18 mouse cellular contexts compared by ENCODE assay signal in genomic region chr1:20571469-20571868, GRCm38 (mm10). TPM values are rescaled to one million over a fixed set of nuclear protein-coding genes. Genes with fewer than 3 reads are reported as not detected.
"Had no signal": no experiment of that assay in that cellular context is flagged by ENCODE, and none has a peak within 500 bp of the region (broad histone marks: within the 10 kb centered on the region; RNA-seq: fewer than 3 reads in every experiment).

No protein-coding gene starts in this region.

- H3K4me1 ChIP-seq: liver, embryonic 13.5 days; liver, embryonic 15.5 days; lung, embryonic 15.5 days; megakaryocyte, embryonic 14.5 days; midbrain, embryonic 15.5 days; neural tube, embryonic 12.5 days; stomach, embryonic 15.5 days had no signal

- H3K27ac ChIP-seq: liver, embryonic 13.5 days; liver, embryonic 15.5 days; lung, embryonic 15.5 days; macrophage; midbrain, embryonic 13.5 days; midbrain, embryonic 15.5 days; neural tube, embryonic 12.5 days; stomach, embryonic 15.5 days; stomach, postnatal 0 days had no signal

- DNase-seq: liver, embryonic 13.5 days; liver, postnatal 0 days; lung, postnatal 36 days; right cerebral cortex, postnatal 14 days; thymus, adult 2 months; thymus, postnatal 25 days; thymus, postnatal 4 days had no signal

- H3K36me3 ChIP-seq: liver, embryonic 13.5 days; liver, embryonic 15.5 days; lung, embryonic 15.5 days; midbrain, embryonic 13.5 days; midbrain, embryonic 15.5 days; neural tube, embryonic 12.5 days; stomach, embryonic 15.5 days had no signal

- H3K27me3 ChIP-seq: liver, embryonic 13.5 days; liver, embryonic 15.5 days; lung, embryonic 15.5 days; megakaryocyte, embryonic 14.5 days; midbrain, embryonic 13.5 days; midbrain, embryonic 15.5 days; neural tube, embryonic 12.5 days; stomach, embryonic 15.5 days had no signal

- H3K9me3 ChIP-seq: liver, embryonic 13.5 days; liver, embryonic 15.5 days; lung, embryonic 15.5 days; megakaryocyte, embryonic 14.5 days; midbrain, embryonic 13.5 days; midbrain, embryonic 15.5 days; neural tube, embryonic 12.5 days; stomach, embryonic 15.5 days had no signal

- H3K9ac ChIP-seq: liver, embryonic 13.5 days; liver, embryonic 15.5 days; liver, postnatal 0 days; lung, embryonic 15.5 days; midbrain, embryonic 13.5 days; midbrain, embryonic 15.5 days; neural tube, embryonic 12.5 days; stomach, embryonic 15.5 days had no signal

- ATAC-seq: liver, postnatal 0 days; midbrain, embryonic 15.5 days had no signal

- H3K4me2 ChIP-seq: liver, embryonic 11.5 days; liver, embryonic 13.5 days; liver, embryonic 15.5 days; lung, embryonic 15.5 days; midbrain, embryonic 13.5 days; midbrain, embryonic 15.5 days; neural tube, embryonic 12.5 days; stomach, embryonic 15.5 days had no signal

- H3K4me3 ChIP-seq: liver, embryonic 13.5 days; liver, embryonic 15.5 days; lung, embryonic 15.5 days; megakaryocyte, embryonic 14.5 days; midbrain, embryonic 13.5 days; midbrain, embryonic 15.5 days; neural tube, embryonic 12.5 days; stomach, embryonic 15.5 days had no signal

RNA-seq across cellular contexts. Expression of gene Pkhd1, which starts 46.4 kb away (rescaled TPM):
- polyA plus RNA-seq: macrophage; midbrain, postnatal 0 days had no signal
